Mouse (Mus musculus) right cerebral cortex, adult 18-20 months (tissue): ENCODE results near the gene Ntrk2.

Source experiments
- DNase-seq: peaks from one replicate; pipeline ENCODE4 v3.0.0; 2022; ENCODE audit warnings: mixed read lengths

Ntrk2 gene

DNA sequence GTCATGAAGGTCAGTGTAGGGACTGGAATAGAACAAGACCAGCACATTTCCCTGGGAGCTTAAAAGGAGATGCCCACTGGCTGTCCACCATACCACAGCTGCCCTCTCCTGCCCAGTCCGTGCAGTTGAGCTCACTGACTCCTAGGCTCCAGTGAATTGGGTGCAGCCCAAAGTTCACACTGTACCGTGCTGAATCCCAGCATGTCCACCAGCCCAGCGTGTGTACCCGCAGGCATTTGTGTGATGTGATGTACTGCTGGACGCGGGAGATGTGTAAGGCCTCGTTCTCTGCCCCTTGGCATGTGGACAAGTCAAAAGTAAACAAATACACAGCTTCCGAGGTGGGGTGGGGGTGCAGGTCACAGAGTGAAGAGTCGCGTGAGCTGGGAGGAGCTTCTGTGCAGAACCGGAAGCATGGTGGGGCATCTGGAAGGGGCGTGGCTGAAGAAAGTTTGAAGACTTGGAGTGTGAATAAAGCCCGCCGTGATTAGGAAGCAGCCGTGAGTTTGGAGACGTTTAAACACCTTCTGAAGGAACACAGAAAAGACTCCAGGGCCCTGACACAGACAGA, 121.4 kb downstream of the Ntrk2 start:
- no peak for DNase-seq

GRCm38 (mm10) chr13:58928668-58929436, 122.5 kb downstream of the Ntrk2 start:
- DNase-seq = peak; percentile 35

- DNase-seq = no peak
These were observed 123.8 kb downstream of the Ntrk2 start for GRCm38 (mm10) chr13:58930161-58930560.

DNA sequence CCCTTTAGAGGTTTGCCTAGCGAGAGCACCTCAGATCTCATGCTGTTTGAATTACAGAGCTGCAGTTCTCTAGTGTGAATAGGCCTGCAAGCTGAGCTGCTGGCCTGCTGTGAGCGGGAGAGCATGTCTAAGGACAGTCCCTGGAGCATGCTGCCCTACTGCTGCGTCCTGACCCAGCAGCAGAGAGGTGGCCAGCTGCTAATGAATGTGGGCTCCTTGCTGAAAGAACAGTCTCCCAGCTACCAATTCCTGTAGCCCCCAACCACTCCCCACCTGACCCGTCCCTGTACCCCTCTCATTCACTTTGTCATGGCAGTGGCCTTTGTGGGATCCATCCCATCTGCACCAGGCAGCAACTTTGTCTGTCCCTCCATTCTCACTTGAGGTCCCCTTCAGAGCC, 126.8 kb downstream of the Ntrk2 start:
- no peak for DNase-seq

- peak; percentile 41 for DNase-seq
These were observed 128.3 kb downstream of the Ntrk2 start for GRCm38 (mm10) chr13:58934576-58935110.

DNA sequence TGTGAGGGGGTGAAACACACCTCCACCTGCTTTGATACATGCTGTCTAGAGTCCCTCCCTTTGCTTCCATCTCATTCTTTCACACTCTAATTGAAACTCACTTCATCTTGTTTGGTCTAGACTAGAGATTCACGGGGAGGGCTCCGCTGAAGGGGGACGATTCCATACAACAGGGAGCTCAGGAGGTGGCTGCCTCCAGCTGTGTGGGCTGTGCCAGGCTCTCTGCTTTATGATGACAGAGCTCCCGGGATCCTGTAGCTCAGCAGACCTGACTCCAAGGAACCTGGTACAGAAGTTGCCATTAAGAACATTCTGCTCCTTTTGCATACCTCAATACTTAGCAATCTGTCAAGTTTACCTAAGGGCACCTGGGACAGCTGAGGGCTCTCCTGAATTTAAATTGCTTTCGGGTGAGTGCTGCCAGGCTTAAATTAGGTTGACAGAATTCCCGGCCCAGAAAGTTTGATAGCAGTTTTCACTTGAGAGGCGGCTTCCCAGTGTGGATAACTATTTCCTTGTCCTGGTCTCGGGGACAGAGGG, 129.7 kb downstream of the Ntrk2 start:
- DNase-seq = peak; percentile 72

DNA sequence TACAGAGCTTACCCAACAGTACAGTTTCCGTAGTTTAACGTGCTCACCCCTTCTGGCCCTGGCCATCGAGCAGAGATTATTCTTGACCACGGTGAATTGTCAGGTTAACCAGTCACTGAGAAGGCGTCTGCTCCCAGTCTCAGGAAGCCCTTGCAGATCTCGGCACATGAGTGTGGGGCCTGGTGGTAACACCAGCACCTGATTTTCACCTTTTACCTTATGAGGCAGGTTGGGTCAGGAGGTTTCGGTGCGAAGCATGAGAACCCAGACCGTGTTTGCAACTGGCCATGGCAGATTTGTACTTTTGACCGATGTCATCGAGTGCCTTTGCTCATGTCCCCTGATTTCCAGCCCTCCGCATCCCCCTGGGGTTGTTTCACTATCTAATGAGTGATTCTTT, 131.5 kb downstream of the Ntrk2 start:
- DNase-seq = no peak

DNA sequence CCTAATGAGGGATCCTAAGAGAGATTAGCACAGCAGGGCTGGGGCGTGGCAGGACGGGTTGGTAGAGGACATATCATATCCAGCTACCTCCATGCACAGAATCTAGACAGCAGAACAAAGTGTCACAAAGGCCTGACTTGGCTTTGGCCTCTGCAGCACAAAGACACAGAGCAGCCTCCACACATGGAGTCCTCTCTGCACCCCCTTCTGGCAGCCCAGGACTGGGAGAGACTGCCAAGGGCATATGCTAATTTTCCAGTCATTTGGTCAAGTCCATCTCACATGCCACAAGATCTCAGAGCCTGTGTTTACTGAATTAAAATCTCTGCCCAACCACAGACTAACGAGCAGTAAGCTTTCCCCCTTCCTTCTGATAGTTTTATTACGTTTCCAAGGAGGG, 132.1 kb downstream of the Ntrk2 start:
- no peak for DNase-seq

DNA sequence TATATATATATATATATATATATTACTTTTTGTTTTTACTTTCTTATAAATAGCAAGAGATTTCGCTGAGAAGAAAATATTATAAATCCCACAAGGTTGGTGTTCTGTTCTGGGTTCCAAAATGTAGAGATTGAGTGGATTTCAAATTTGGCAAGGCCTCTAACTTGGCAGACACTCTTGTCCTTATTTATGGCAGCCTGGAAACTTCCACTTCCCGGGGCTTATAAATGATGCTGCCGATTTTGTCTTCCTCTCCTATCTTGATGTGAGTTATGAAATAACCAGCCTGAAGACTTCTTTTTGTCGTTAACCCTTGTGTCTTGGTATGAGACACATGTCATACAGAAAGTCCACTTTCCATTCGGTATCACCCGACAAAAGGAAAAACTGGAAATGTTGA, 133.8 kb downstream of the Ntrk2 start:
- DNase-seq = no peak

- DNase-seq = no peak
These were observed 134.4 kb downstream of the Ntrk2 start for GRCm38 (mm10) chr13:58940798-58941197.

DNA sequence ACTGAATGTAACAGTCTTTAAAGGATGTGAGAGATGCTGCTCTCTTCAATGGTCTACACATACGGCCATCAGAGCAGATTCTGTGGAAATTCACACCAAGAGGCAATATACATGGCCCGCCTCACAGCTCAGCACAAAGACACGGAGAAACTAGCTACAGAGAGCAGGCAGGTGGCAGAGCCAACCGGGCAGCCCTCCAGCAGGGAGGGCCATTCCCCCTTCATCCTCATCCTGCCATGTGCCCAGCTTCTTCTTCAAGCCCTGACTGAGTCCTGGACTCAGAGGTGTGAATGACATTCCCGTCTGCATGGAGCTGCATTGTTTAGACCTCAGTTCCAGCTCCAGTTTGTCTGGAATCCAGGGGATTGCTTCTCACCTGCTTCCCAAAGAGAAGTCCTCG, 139.4 kb downstream of the Ntrk2 start:
- no peak for DNase-seq

- no peak for DNase-seq
These were observed 140.2 kb downstream of the Ntrk2 start for GRCm38 (mm10) chr13:58946589-58946988.

DNA sequence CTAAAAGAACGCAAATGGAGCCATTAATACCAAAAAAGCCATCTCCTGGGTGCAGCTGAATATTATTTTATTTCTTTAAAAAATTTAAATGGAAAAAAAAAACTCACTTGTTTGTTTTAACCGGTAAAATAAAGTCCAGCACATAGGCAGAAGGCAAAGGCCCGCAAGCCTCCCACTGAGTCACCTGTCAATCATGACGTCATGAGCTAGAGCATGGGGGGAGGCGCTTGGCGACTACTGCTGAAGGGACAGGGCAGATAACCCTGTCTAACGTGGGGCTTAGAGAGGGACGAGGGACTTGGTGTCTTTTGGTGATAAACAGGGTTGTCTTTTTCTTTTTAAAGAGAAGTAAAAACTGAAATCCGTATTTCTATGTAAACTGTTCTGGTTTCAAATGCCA, 140.7 kb downstream of the Ntrk2 start:
- no peak for DNase-seq

GRCm38 (mm10) chr13:58954331-58954730, 148.0 kb downstream of the Ntrk2 start:
- DNase-seq = no peak

DNA sequence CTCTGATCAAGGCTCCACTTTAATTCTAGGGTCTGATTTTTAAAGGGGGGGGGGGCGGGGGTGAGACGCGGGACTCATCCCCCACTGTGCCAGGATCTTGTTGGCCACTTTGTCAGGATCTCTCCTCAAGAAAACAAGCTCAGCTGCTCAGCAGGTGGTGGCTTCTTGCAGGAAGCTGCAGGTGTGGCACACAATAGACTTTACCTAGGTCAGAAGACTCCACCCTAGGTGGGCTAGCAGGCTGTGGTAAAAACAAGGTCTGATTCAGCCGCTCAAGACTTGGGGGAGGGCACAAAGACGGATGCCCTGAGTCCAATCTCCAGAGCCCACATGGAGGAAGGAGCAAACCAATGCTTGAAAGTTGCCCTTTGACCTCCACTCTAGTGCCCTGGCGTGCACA, 148.4 kb downstream of the Ntrk2 start:
- DNase-seq = no peak

- no peak for DNase-seq
These were observed 148.9 kb downstream of the Ntrk2 start for GRCm38 (mm10) chr13:58955237-58955777.

GRCm38 (mm10) chr13:58958171-58958904, 152.0 kb downstream of the Ntrk2 start:
- no peak for DNase-seq

DNA sequence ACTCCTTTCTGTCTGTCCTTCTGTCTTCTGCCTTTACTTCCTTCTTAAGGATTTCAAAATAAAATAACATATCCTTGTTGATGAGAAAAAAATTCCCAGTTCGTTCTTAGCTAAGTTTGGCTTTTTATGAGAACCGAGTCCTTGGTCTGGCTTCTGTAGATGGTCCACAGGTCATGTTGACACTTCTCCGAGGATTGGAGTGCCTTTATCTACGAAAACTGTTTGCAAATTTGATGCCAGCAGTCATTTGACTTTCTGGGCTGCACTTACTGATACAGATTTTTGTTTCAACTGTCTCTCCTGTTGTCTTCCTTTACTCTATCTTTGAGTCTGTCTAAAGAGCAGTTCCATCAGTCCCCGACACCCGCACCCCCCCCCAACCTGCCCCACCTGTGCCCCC, 154.0 kb downstream of the Ntrk2 start:
- no peak for DNase-seq

GRCm38 (mm10) chr13:58964701-58965359, 158.5 kb downstream of the Ntrk2 start:
- peak; percentile 32 for DNase-seq

GRCm38 (mm10) chr13:58965826-58966225, 159.5 kb downstream of the Ntrk2 start:
- no peak for DNase-seq

GRCm38 (mm10) chr13:58966466-58966865, 160.1 kb downstream of the Ntrk2 start:
- DNase-seq = no peak

DNA sequence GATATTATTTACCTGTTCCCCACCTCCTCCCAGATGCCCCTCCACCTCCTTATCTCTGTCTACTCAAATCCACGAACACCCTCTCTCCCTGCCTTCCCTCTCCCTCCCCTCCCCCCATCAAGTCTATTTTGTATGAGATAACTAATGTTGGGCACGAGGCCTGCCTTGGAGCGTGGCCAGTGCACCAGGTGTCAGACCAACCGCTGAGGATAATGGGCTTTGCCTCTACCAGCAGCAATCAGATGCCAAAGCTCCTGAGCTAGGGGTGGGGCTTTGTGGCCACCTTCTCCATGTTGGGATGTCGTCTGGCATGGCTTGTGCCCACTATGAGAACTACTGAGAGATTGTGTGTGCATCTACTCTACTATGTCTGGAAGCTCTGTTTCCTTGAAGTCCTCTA, 161.8 kb downstream of the Ntrk2 start:
- DNase-seq = no peak

DNA sequence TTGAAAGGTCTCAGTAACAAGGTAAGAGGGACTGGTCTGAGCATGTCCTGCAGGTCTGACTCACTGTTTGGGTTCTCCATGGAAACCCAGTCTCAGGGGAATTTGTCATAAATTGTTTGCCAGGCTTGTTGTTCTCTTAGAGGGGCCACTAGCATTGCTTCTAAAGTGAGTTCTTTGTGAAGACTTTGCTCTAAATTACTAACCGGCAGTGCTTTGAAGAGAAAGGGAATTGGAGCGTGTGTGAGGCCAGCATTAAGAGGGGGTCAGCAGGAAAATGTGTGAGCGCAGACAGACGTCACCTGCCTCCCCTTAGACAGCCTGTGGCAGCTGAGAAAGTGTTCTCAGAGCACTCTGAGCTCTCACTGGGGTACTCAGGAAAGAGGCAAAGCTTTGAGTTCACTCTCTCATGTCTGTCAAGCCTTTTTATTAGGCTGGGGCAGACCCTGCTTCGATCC, 165.1 kb downstream of the Ntrk2 start:
- peak; percentile 12 for DNase-seq
